Mouse (Mus musculus): ENCODE measurements around the gene Lamb3. TPM values are rescaled to one million over a fixed set of nuclear protein-coding genes. Genes with fewer than 3 reads are reported as not detected.

Lamb3 gene
- polyA plus RNA-seq, 1 experiment from 2014 or later, result 0.09 TPM

GRCm38 (mm10) chr1:193333776-193334175 is 126.3 kb downstream of the Lamb3 start:
- Histone ChIP-seq H3K9me3 (replicated peaks) (no peaks in the 10 kb centered on the region), H3K27me3 (ENCODE audit: low read depth, poor library complexity, severe bottlenecking) (peaks cover 17% of the 10 kb centered on the region; the same call in 1 of the 2 replicates), H3K4me1 (peaks cover 41% of the 10 kb centered on the region), H3K36me3 (no peaks in the 10 kb centered on the region), H3K4me3 (no peak overlapping the region), H3K27ac (replicated peaks) (0 out of 2 replicates have a peak overlapping the region, but pooled peaks have one; percentile 28)
- no peak for DNase-seq (ENCODE audit: low spot score)
- 88% methylated on average over 3 of the region's 3 CpGs for WGBS

GRCm38 (mm10) chr1:193334546-193334945 is 127.0 kb downstream of the Lamb3 start:
- Histone ChIP-seq H3K36me3 (no peaks in the 10 kb centered on the region), H3K27ac (replicated peaks) (peak overlapping the region; percentile 28; the same call in 1 of the 2 replicates)
- DNase-seq (ENCODE audit: low spot score), result no peak

GRCm38 (mm10) chr1:193336122-193337017 is 128.9 kb downstream of the Lamb3 start:
- Histone ChIP-seq H3K9me3 (replicated peaks) (no peaks in the 10 kb centered on the region), H3K4me3 (no peak overlapping the region), H3K27ac (replicated peaks) (no peak overlapping the region), H3K36me3 (no peaks in the 10 kb centered on the region), H3K4me1 (peaks cover 19% of the 10 kb centered on the region), H3K27me3 (ENCODE audit: low read depth, poor library complexity, severe bottlenecking) (no peaks in the 10 kb centered on the region)
- DNase-seq (ENCODE audit: low spot score), result no peak
- 85% methylated on average over 7 of the region's 7 CpGs for WGBS

More at GRCm38 (mm10) chr1:193334546-193334945, 127.0 kb downstream of the Lamb3 start:
- Histone ChIP-seq H3K9me3 (replicated peaks) (no peaks in the 10 kb centered on the region), H3K4me3 (no peak overlapping the region), H3K27me3 (ENCODE audit: low read depth, poor library complexity, severe bottlenecking) (peaks cover 13% of the 10 kb centered on the region; the same call in 1 of the 2 replicates), H3K4me1 (peaks cover 34% of the 10 kb centered on the region)
- WGBS, result 83% methylated on average over 6 of the region's 6 CpGs

GRCm38 (mm10) chr1:193337018-193337321 is 129.5 kb downstream of the Lamb3 start:
- Histone ChIP-seq H3K36me3 (no peaks in the 10 kb centered on the region), H3K9me3 (replicated peaks) (no peaks in the 10 kb centered on the region), H3K4me1 (peaks cover 19% of the 10 kb centered on the region), H3K4me3 (no peak overlapping the region), H3K27ac (replicated peaks) (no peak overlapping the region), H3K27me3 (ENCODE audit: low read depth, poor library complexity, severe bottlenecking) (no peaks in the 10 kb centered on the region)
- DNase-seq (ENCODE audit: low spot score), result no peak
- WGBS, result 85% methylated on average over 9 of the region's 9 CpGs

- no peaks in the 10 kb centered on the region for H3K9me3 ChIP-seq (replicated peaks)
- no peaks in the 10 kb centered on the region for H3K27me3 ChIP-seq (ENCODE audit: low read depth, poor library complexity, severe bottlenecking)
- no peak overlapping the region for H3K27ac ChIP-seq (replicated peaks)
- WGBS, result 62% methylated on average over 4 of the region's 4 CpGs
- H3K4me3 ChIP-seq, result no peak overlapping the region
- no peaks in the 10 kb centered on the region for H3K36me3 ChIP-seq
- peaks cover 19% of the 10 kb centered on the region for H3K4me1 ChIP-seq
- no peak for DNase-seq (ENCODE audit: low spot score)
Observed at GRCm38 (mm10) chr1:193337787-193338310, 130.3 kb downstream of the Lamb3 start.

- H3K4me3 ChIP-seq, result no peak overlapping the region
- H3K27me3 ChIP-seq (ENCODE audit: low read depth, poor library complexity, severe bottlenecking), result no peaks in the 10 kb centered on the region
- H3K27ac ChIP-seq (replicated peaks), result peak overlapping the region; percentile 4; the same call in 1 of the 2 replicates
- no peaks in the 10 kb centered on the region for H3K9me3 ChIP-seq (replicated peaks)
- no peaks in the 10 kb centered on the region for H3K36me3 ChIP-seq
- peaks cover 19% of the 10 kb centered on the region for H3K4me1 ChIP-seq
- WGBS, result 87% methylated on average over 9 of the region's 9 CpGs
- no peak for DNase-seq (ENCODE audit: low spot score)
Observed at GRCm38 (mm10) chr1:193338363-193338995, 131.0 kb downstream of the Lamb3 start.

- H3K9me3 ChIP-seq (replicated peaks), result no peaks in the 10 kb centered on the region
- no peak overlapping the region for H3K4me3 ChIP-seq
- WGBS, result 89% methylated on average over 5 of the region's 5 CpGs
- H3K4me1 ChIP-seq, result peaks cover 9% of the 10 kb centered on the region
- H3K27ac ChIP-seq (replicated peaks), result no peak overlapping the region
- 0 out of 2 replicates have a peak, but pooled peaks cover 4% of the 10 kb centered on the region for H3K36me3 ChIP-seq
- H3K27me3 ChIP-seq (ENCODE audit: low read depth, poor library complexity, severe bottlenecking), result no peaks in the 10 kb centered on the region
- DNase-seq (ENCODE audit: low spot score), result no peak
Observed at GRCm38 (mm10) chr1:193342198-193342946, 134.9 kb downstream of the Lamb3 start.

- DNase-seq (ENCODE audit: low spot score), result no peak
- H3K27me3 ChIP-seq (ENCODE audit: low read depth, poor library complexity, severe bottlenecking), result no peaks in the 10 kb centered on the region
- WGBS, result 71% methylated on average over 4 of the region's 4 CpGs
- H3K9me3 ChIP-seq (replicated peaks), result no peaks in the 10 kb centered on the region
- peaks cover 4% of the 10 kb centered on the region for H3K4me1 ChIP-seq
- peaks cover 13% of the 10 kb centered on the region; the same call in 1 of the 2 replicates for H3K36me3 ChIP-seq
- no peak overlapping the region for H3K4me3 ChIP-seq
- no peak overlapping the region for H3K27ac ChIP-seq (replicated peaks)
Observed at GRCm38 (mm10) chr1:193343853-193344252, 136.4 kb downstream of the Lamb3 start.

- WGBS, result 19% methylated on average over 2 of the region's 2 CpGs
- H3K4me1 ChIP-seq, result peaks cover 4% of the 10 kb centered on the region
- peaks cover 23% of the 10 kb centered on the region for H3K36me3 ChIP-seq
- H3K9me3 ChIP-seq (replicated peaks), result no peaks in the 10 kb centered on the region
- no peak overlapping the region for H3K27ac ChIP-seq (replicated peaks)
- H3K27me3 ChIP-seq (ENCODE audit: low read depth, poor library complexity, severe bottlenecking), result no peaks in the 10 kb centered on the region
- DNase-seq (ENCODE audit: low spot score), result no peak
- no peak overlapping the region for H3K4me3 ChIP-seq
Observed at GRCm38 (mm10) chr1:193344976-193345375, 137.5 kb downstream of the Lamb3 start.

- 70% methylated on average over 3 of the region's 3 CpGs for WGBS
- H3K27ac ChIP-seq (replicated peaks), result no peak overlapping the region
Observed at GRCm38 (mm10) chr1:193346908-193347307, 139.4 kb downstream of the Lamb3 start.

GRCm38 (mm10) chr1:193348261-193348962 is 140.9 kb downstream of the Lamb3 start:
- WGBS, result 81% methylated on average over 9 of the region's 9 CpGs
- DNase-seq (ENCODE audit: low spot score), result no peak
- no peaks in the 10 kb centered on the region for H3K27me3 ChIP-seq (ENCODE audit: low read depth, poor library complexity, severe bottlenecking)
- H3K36me3 ChIP-seq, result peaks cover 40% of the 10 kb centered on the region
- no peak overlapping the region for H3K4me3 ChIP-seq
- peaks cover 4% of the 10 kb centered on the region for H3K4me1 ChIP-seq
- no peaks in the 10 kb centered on the region for H3K9me3 ChIP-seq (replicated peaks)
- H3K27ac ChIP-seq (replicated peaks), result no peak overlapping the region; the same call in 1 of the 2 replicates

More at GRCm38 (mm10) chr1:193346908-193347307, 139.4 kb downstream of the Lamb3 start:
- Histone ChIP-seq H3K27me3 (ENCODE audit: low read depth, poor library complexity, severe bottlenecking) (no peaks in the 10 kb centered on the region), H3K36me3 (peaks cover 27% of the 10 kb centered on the region), H3K4me1 (peaks cover 4% of the 10 kb centered on the region), H3K9me3 (replicated peaks) (no peaks in the 10 kb centered on the region), H3K4me3 (no peak overlapping the region)
- no peak for DNase-seq (ENCODE audit: low spot score)

Data from midbrain, embryonic 10.5 days (tissue).